Mouse (Mus musculus) limb, embryonic 10.5 days (tissue): ENCODE data around the gene Egf. TPM values are rescaled to one million over a fixed set of nuclear protein-coding genes. Genes with fewer than 3 reads are reported as not detected.

Experiments used
- DNase-seq: peaks from one replicate; pipeline ENCODE4 v3.0.0-alpha.2; 2017; ENCODE audit warnings: low spot score
- H3K27ac ChIP-seq: fragments of 300-500 bp; sonication (generic); 2 replicates; pipeline ENCODE4 v1.5.1; 2016; ENCODE audit warnings: mild to moderate bottlenecking
- H3K27me3 ChIP-seq: fragments of 300-500 bp; sonication (generic); 2 replicates; pipeline ENCODE4 v1.6.1; 2016; ENCODE audit warnings: low read depth, mild to moderate bottlenecking; ENCODE audit not compliant: poor library complexity, severe bottlenecking
- H3K36me3 ChIP-seq: fragments of 300-500 bp; sonication (generic); 2 replicates; pipeline ENCODE4 v1.6.1; 2016; ENCODE audit warnings: mild to moderate bottlenecking, moderate library complexity
- H3K4me1 ChIP-seq: fragments of 300-500 bp; sonication (generic); 2 replicates; pipeline ENCODE4 v1.6.1; 2016
- H3K4me3 ChIP-seq: fragments of 300-500 bp; sonication (generic); 2 replicates; pipeline ENCODE4 v1.5.1; 2016; ENCODE audit warnings: mild to moderate bottlenecking, moderate library complexity
- H3K9me3 ChIP-seq: fragments of 300-500 bp; sonication (generic); replicated peaks from 2 replicates; pipeline ENCODE4 v1.6.1; 2016; ENCODE audit warnings: mild to moderate bottlenecking
- WGBS: fragments of 180-500 bp; shearing (Covaris S2); methylation state at CpG from one replicate; pipeline ENCODE4 v1.1.7; 2016; 5-methylcytosine and 5-hydroxymethylcytosine counted together
- polyA plus RNA-seq: library from polyadenylated mRNA; unstranded; fragments of >200 nt; fragmentation: Nextera tagmentation; extraction: Ambion mirVana; gene quantifications from 2 replicates; pipeline ENCODE4 v1.2.1, GENCODE M21; 2016

The Egf gene
- polyA plus RNA-seq, 1 experiment from 2014 or later, result 1.6 TPM

DNA sequence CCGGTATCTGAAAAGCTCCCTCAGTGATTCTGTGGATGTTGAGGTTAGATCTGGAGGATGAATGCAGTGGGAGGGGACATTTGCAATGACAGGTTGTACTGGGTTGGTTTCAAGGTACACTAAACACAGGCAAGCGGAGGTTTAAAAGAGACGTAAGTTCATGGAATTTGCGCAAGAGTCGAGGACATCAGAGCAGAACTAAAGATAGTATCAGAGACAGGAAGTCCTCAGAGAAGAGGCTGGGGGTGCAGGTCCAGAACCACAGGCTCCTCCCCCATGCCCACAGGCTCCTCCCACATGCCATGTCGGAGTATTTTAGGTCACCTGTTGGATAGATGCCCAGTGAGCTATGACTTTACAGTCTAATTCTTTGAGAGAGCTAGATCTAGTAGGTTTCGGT lies 96.3 kb downstream of the Egf start:
- no peaks in the 10 kb centered on the region for H3K36me3 ChIP-seq
- no peaks in the 10 kb centered on the region; the same call in 1 of the 2 replicates for H3K9me3 ChIP-seq
- 93% methylated on average over 7 of the region's 7 CpGs for WGBS
- H3K27me3 ChIP-seq, result no peaks in the 10 kb centered on the region
- no peak overlapping the region for H3K4me3 ChIP-seq
- no peaks in the 10 kb centered on the region for H3K4me1 ChIP-seq
- no peak overlapping the region for H3K27ac ChIP-seq
- DNase-seq, result no peak

DNA sequence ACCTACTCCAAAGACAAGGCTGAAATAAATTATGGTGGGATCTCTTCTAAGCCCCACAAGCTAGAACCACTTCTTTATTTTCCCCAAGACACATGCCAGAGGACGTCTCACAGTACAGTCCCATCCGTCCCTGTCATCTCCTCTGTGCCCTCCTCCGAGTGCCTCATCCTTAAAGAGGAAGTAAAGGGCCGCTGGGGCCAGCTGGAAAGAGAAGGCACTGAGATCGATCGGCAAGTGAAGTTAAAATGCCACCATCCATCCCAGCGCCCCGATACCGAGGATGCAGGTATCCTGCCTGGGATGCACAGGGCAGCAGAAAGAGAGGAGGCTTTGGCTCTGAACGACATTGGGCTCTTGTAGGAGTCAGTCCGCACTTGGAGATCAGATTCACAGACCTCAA lies 97.3 kb downstream of the Egf start:
- Histone ChIP-seq H3K4me1 (no peaks in the 10 kb centered on the region), H3K36me3 (no peaks in the 10 kb centered on the region)
- whole genome bisulfite sequencing, result 90% methylated on average over 11 of the region's 11 CpGs

DNA sequence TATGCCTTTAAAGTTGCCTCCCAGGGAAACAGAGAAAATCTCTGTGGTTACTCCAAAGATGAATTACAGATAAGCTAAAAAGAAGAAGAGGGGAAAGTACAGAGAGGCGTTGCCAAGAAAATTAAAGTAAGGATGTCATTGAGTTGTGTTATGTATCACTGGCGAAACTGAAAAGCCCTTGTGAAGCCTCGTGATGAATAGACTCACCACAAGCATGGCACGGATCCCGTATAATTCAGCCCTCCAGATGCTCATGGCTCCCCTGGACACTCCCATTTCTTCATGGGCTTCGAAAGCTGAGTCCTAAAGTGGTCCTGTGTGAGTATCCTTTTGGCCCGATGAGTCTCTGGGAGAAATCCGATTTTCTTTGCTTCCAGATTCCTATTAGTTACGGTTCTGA lies 97.9 kb downstream of the Egf start:
- Histone ChIP-seq H3K9me3 (no peaks in the 10 kb centered on the region; the same call in 1 of the 2 replicates), H3K36me3 (no peaks in the 10 kb centered on the region), H3K4me1 (no peaks in the 10 kb centered on the region), H3K4me3 (no peak overlapping the region), H3K27me3 (no peaks in the 10 kb centered on the region), H3K27ac (no peak overlapping the region)
- no peak for DNase-seq
- 93% methylated on average over 9 of the region's 9 CpGs for WGBS

More for the DNA sequence above, 97.3 kb downstream of the Egf start:
- no peaks in the 10 kb centered on the region for H3K27me3 ChIP-seq
- no peak overlapping the region for H3K27ac ChIP-seq
- no peak overlapping the region for H3K4me3 ChIP-seq
- no peaks in the 10 kb centered on the region; the same call in 1 of the 2 replicates for H3K9me3 ChIP-seq
- no peak for DNase-seq

DNA sequence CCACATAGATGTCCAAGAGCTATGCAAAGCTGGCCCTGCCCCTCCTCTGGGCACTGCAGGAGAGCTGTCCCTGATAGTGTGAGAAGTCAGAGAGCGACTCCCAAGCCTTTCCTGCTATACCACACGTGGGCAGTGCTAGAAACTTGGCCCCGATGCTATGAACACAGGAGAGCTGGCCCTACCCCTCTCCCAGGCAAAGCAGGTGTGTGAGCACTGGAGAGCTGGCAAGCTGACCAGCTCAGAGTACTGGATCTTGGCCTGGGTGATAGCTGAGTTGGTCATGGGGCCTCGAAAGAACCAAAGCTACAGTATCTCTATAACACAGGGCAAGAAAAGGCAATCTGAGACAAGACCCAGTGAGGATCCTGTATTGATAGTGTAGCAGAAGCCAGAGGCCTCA lies 98.6 kb downstream of the Egf start:
- WGBS, result 77% methylated on average over 4 of the region's 4 CpGs
- no peaks in the 10 kb centered on the region for H3K4me1 ChIP-seq
- H3K4me3 ChIP-seq, result no peak overlapping the region
- no peak overlapping the region for H3K27ac ChIP-seq
- no peaks in the 10 kb centered on the region; the same call in 1 of the 2 replicates for H3K9me3 ChIP-seq
- DNase-seq, result no peak
- H3K27me3 ChIP-seq, result no peaks in the 10 kb centered on the region
- no peaks in the 10 kb centered on the region for H3K36me3 ChIP-seq

DNA sequence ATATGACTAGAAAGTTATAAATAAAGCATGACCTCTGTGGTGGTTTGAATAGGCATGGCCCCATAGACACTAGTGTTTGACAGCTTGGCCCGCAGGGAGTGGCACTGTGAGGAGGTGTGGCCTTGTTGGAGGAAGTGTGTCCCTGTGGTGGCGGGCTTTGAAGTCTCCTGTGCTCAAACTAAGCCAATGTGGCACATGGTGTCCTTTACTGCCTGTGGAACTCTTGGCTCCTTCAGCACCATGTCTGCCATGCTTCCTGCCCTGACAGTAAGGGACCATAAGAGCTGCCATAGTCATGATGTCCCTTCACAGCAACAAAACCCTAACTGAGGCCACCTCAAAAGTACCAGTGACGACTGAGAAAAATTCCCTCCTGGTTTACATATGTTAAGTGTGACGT lies 102.6 kb downstream of the Egf start:
- H3K27me3 ChIP-seq, result no peaks in the 10 kb centered on the region
- H3K27ac ChIP-seq, result no peak overlapping the region
- no peak overlapping the region for H3K4me3 ChIP-seq
- H3K36me3 ChIP-seq, result no peaks in the 10 kb centered on the region
- H3K9me3 ChIP-seq, result no peaks in the 10 kb centered on the region
- DNase-seq, result no peak
- 89% methylated on average over 4 of the region's 4 CpGs for WGBS
- H3K4me1 ChIP-seq, result peaks cover 16% of the 10 kb centered on the region

DNA sequence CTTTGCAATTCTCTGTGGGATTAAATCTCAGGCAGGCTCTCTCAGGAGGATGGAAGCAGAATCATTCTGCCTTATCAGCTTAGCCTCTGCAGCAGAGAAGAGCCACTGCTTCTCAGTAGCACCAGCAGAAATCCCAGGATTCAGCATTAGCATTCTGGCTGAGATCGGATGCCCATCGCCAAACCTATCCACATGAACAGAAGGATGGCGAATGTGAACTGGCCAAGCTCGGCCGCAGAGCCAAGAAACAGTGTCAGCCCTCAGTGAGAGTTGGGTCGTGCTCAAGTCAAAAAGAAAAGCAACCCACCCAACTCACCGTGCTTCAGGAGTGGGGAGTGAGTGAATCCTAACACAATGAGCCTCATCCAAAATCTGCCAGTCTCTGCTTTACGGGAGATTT lies 103.4 kb downstream of the Egf start:
- Histone ChIP-seq H3K27ac (no peak overlapping the region), H3K36me3 (no peaks in the 10 kb centered on the region), H3K4me3 (no peak overlapping the region), H3K4me1 (peaks cover 16% of the 10 kb centered on the region), H3K27me3 (no peaks in the 10 kb centered on the region), H3K9me3 (no peaks in the 10 kb centered on the region)
- 95% methylated on average over 8 of the region's 8 CpGs for WGBS
- no peak for DNase-seq

DNA sequence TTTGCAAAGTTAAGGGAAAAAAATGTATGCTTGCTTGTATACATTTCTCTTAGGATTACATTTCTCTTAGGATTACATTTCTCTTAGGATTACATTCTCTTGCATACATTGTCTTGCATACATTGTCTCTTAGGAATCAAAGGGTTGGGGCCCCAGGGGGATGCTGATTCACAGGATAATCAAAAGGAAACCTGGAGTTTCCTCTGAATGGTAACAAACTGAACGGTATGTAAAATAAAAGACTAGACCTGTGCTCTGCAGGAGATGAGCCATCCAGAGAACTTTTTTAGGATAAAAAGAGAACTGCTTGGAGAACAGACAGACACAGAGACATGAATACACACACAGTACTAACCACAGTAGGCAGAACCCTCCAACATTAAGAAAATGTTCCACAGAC lies 104.2 kb downstream of the Egf start:
- Histone ChIP-seq H3K4me1 (peaks cover 17% of the 10 kb centered on the region), H3K9me3 (no peaks in the 10 kb centered on the region), H3K36me3 (no peaks in the 10 kb centered on the region), H3K4me3 (no peak overlapping the region), H3K27me3 (no peaks in the 10 kb centered on the region), H3K27ac (no peak overlapping the region)
- 62% methylated on average over 1 of the region's 1 CpGs for WGBS
- DNase-seq, result no peak

DNA sequence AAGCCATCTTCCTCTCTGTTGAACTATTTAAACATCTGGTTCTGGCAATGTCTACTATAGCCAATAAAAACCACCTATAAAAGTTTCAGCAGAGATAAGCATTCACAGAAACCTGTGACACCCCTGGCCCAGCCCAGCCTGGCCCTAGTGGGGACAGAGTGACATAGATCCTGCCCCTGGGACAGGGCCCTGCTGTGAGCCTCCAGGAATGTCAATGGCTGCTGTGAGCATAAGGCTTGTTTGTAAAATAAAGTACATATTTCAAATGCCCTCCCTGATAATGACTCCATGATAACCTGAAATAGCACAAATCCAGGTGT lies 104.9 kb downstream of the Egf start:
- H3K4me3 ChIP-seq, result no peak overlapping the region
- DNase-seq, result no peak
- H3K4me1 ChIP-seq, result peaks cover 24% of the 10 kb centered on the region
- H3K36me3 ChIP-seq, result no peaks in the 10 kb centered on the region
- no peak overlapping the region for H3K27ac ChIP-seq
- no peaks in the 10 kb centered on the region for H3K27me3 ChIP-seq
- H3K9me3 ChIP-seq, result no peaks in the 10 kb centered on the region

DNA sequence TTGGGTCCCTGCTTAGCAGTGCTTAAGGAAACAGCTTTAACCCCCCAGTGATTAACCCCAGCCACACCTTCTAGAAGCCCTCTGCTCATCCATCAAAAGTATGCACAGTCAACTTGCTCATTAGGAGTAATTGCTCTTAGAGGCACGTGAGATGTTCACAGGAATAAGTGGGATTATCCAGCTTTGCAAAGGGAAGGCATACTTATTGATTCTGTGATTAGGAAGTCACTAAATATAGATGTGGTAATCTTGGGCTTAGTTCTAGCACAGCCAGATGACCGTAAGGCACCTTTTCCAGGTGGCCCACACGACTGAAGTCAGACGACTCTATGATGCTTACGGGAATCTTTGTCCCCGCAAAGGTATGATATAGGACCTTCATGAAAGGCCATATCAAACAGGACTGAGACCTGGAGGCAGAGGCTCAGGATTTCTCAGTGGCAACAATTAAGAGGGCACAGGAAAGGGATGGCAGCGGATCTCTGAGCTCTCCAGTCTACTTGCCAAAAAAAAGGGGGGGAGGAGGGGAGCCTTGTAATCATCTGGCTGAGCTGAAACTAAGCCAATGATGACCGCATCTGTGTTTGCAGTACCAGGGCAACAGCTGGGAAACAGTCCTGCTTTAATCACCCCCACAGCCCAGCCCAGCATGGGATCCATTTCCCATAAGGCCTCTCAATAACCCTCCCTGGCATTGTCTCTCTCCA lies 105.4 kb downstream of the Egf start:
- Histone ChIP-seq H3K27me3 (no peaks in the 10 kb centered on the region), H3K4me3 (no peak overlapping the region), H3K36me3 (no peaks in the 10 kb centered on the region), H3K27ac (no peak overlapping the region), H3K9me3 (no peaks in the 10 kb centered on the region), H3K4me1 (peaks cover 26% of the 10 kb centered on the region)
- 67% methylated on average over 8 of the region's 8 CpGs for WGBS
- no peak for DNase-seq

DNA sequence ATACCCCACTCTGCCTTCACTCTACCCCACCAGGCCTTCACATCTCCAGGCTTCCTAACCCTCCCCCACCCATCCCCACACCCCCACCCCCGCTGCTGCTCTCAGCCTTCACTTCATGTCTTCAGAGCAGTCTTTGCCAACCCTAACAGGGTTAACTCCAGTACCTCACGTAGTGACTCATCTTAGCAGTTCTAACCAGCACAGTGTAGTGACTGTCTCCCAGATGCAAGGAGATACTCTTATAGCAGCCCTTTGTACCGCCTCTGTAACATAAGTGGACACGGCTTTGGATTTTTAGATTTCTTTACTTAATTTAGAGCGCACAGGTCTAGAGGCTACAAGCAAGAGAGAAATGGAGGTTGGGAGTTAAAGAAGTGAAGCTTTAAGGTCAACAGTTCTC lies 106.5 kb downstream of the Egf start:
- WGBS, result 83% methylated on average over 5 of the region's 5 CpGs
- Histone ChIP-seq H3K27ac (no peak overlapping the region), H3K4me3 (no peak overlapping the region), H3K27me3 (no peaks in the 10 kb centered on the region), H3K9me3 (no peaks in the 10 kb centered on the region), H3K4me1 (peaks cover 26% of the 10 kb centered on the region), H3K36me3 (no peaks in the 10 kb centered on the region)
- DNase-seq, result no peak

DNA sequence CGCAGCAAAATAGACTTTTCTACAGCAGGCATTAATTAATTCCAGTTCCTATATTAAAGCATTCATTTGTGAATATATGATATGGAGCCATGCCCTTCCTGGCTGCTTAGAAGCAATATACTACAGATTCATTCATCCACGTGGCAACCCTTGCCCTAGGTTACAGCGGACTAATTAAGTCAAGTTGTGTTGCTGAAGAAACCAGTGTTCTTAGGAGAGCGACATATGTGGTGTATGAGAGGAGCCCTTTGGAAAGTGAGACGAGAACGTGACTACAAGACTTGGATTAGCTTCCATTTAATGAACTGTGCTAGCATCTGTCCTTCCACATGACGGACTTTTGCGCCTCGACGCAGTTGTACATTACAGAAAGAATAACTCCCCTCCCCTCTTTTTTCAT lies 107.8 kb downstream of the Egf start:
- Histone ChIP-seq H3K4me3 (no peak overlapping the region), H3K27me3 (no peaks in the 10 kb centered on the region), H3K9me3 (no peaks in the 10 kb centered on the region), H3K36me3 (no peaks in the 10 kb centered on the region), H3K4me1 (peaks cover 26% of the 10 kb centered on the region), H3K27ac (no peak overlapping the region)
- DNase-seq, result no peak
- WGBS, result 84% methylated on average over 10 of the region's 10 CpGs

DNA sequence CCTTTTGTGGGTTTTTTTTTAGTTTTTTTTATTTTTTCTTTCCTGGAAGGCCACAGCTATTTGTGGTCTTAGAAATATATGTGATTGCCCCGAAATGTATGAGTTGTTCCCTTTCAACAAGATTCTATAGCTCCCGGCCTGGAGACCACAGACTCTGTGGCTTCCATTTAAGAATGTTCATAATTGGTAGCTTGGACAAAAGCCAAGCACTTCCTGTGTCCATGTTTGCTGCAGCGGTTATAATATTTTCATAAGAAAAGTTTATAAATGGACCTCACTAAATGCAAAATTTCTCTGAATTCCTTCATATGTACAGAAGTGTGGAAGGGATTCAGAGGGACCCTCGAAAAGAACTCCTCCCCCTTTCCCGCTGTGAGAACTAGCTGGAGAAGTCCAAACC lies 108.3 kb downstream of the Egf start:
- no peak for DNase-seq
- Histone ChIP-seq H3K36me3 (no peaks in the 10 kb centered on the region), H3K27ac (no peak overlapping the region), H3K9me3 (no peaks in the 10 kb centered on the region), H3K4me3 (no peak overlapping the region), H3K4me1 (peaks cover 26% of the 10 kb centered on the region), H3K27me3 (no peaks in the 10 kb centered on the region)
- WGBS, result 91% methylated on average over 5 of the region's 5 CpGs

DNA sequence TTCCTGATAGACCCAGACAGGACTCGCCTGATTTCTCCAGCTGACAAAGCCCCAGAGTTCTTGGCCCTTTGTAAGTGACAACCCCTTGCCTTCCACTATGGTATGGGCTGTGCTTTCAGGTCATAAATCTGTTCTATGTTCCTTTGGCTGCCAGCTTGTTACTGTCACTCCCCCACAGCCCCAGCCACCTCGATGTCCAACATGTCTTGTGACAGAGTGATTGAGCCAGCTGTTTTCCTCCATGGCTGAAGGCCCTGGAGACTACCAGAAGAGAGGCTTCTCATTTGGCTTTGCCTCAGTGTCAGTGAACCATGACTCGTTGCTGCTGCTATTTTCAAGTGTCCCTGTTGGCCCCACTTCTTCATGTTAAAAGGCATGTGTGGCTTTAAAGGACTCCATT lies 109.7 kb downstream of the Egf start:
- H3K4me3 ChIP-seq, result no peak overlapping the region
- H3K27ac ChIP-seq, result peak overlapping the region; percentile 56; the same call in 1 of the 2 replicates
- H3K36me3 ChIP-seq, result no peaks in the 10 kb centered on the region
- no peaks in the 10 kb centered on the region for H3K27me3 ChIP-seq
- H3K9me3 ChIP-seq, result no peaks in the 10 kb centered on the region
- no peak for DNase-seq
- WGBS, result 57% methylated on average over 3 of the region's 3 CpGs
- H3K4me1 ChIP-seq, result peaks cover 26% of the 10 kb centered on the region

DNA sequence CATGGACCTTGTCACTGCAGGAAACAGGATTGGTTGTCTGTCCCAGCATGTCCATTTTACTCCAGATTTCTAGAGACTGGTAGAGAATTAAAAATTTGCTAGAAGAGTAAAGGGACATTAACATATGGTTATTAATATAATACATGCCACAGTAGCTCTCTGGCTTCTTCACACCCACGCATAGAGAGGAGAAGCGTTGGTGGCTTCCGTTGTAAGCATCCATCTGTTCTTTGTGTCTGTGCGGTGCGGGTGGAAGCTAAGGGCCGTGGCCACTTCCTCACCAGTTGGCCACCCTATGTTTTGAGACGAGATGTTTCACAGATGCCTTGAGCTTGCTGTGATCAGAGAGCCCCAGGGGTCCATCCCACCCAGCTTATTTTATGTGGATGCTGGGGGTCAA lies 113.5 kb downstream of the Egf start:
- peaks cover 9% of the 10 kb centered on the region for H3K4me1 ChIP-seq
- H3K27me3 ChIP-seq, result no peaks in the 10 kb centered on the region
- H3K36me3 ChIP-seq, result peaks cover 11% of the 10 kb centered on the region
- no peak overlapping the region for H3K4me3 ChIP-seq
- no peak overlapping the region for H3K27ac ChIP-seq
- no peaks in the 10 kb centered on the region for H3K9me3 ChIP-seq
- WGBS, result 95% methylated on average over 7 of the region's 7 CpGs
- DNase-seq, result no peak
